Mouse (Mus musculus): Measurements from ENCODE around the gene Hand1. TPM values are rescaled to one million over a fixed set of nuclear protein-coding genes. Genes with fewer than 3 reads are reported as not detected.
"Not testable (repeated sequence)": the region's sequence is repeated elsewhere in the genome, so short reads cannot be mapped to it uniquely, and the experiment has no call there.

The Hand1 gene
- polyA plus RNA-seq, 1 experiment from 2014 or later = 1.9 TPM

DNA sequence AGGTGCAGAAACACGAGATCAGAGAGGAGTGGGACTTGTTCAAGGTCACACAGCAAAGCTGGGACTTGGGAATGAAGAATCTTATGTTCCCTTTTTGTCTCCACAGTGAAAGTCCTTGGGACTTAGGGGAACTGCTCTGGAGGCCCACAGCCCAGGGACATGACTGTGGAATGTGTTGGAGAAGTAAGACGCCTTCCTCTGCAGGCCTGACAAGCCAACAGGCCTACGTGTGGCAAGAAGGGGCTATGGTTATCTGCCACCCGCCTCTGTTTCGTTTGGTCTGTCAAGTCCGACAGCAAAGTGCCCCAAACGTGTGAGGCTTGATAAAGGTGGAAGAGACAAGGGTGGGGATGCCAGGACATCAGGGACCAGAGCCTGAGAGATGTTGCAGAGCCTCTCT is 14.8 kb upstream of the Hand1 start:
- no peak for ATAC-seq (ENCODE audit: insufficient number of reproducible peaks, insufficient read depth, low FRiP score, low TSS enrichment, low read depth)
- Histone ChIP-seq H3K36me3 (no peaks in the 10 kb centered on the region), H3K4me1 (replicated peaks) (peaks cover 6% of the 10 kb centered on the region), H3K4me2 (no peak overlapping the region), H3K9me3 (no peaks in the 10 kb centered on the region), H3K27ac (no peak overlapping the region), H3K4me3 (replicated peaks) (no peak overlapping the region), H3K9ac (replicated peaks) (no peak overlapping the region), H3K27me3 (peaks cover 37% of the 10 kb centered on the region)
- 73% methylated on average over 7 of the region's 7 CpGs for WGBS

DNA sequence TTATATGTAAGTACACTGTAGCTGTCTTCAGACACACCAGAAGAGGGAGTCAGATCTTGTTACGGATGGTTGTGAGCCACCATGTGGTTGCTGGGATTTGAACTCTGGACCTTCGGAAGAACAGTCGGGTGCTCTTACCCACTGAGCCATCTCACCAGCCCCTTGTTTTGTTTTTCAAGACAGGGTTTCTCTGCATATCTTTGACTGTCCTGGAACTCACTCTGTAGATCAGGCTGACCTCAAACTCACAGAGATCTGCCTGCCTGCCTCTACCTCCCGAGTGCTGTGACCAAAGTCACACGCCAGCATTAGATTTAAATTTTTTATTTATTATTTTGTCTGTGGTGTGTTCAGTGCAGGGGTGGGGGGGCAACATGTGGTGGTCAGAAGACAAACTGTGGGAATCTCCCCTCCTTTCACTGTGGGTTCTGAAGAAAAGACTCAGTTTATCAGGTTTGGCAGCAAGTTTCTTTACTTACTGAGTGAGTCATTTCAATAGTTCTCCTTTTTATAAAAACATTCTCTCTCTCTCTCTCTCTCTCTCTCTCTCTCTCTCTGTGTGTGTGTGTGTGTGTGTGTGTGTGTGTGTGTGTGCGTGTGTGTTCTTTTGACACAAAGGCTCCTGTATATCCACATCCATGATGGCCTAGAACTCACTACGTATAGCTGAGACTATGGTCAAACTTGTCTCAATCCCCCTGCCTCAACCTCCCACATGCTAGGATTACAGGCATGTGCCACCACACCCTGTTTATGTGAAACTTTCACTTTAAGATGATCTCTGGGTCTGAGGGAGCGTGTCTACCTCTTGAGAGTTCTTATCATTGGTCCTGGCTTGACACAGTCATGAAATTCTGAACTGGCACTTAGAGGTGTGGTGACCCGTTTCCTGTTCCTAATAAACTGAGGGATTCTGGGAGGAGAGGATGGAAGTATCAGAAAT is 14.1 kb upstream of the Hand1 start:
- H3K27me3 ChIP-seq = peaks cover 38% of the 10 kb centered on the region

DNA sequence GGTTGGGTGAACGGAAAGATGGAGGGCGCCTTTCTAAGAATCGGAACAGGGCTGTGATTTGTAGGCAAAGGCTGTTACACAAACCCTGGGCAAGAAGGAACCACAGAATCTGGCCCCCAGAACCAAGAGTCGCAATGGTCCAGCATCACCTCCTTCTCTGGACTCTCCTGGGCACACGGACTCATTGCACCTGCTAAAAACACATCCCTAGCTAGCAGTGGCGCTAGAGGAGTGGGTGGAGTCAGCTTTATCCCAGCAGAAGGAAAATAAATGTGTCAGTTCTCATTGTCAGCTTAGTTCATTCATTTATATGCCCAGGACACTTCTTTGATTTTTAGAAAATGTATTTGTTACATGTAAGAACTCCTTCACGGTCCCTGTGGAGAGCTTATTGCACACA is 8.8 kb upstream of the Hand1 start:
- Histone ChIP-seq H3K27ac (no peak overlapping the region), H3K4me3 (replicated peaks) (no peak overlapping the region), H3K4me2 (no peak overlapping the region), H3K4me1 (replicated peaks) (peaks cover 34% of the 10 kb centered on the region), H3K9me3 (no peaks in the 10 kb centered on the region), H3K9ac (replicated peaks) (no peak overlapping the region), H3K27me3 (peaks cover 65% of the 10 kb centered on the region), H3K36me3 (no peaks in the 10 kb centered on the region)
- 44% methylated on average over 7 of the region's 7 CpGs for WGBS
- ATAC-seq (ENCODE audit: insufficient number of reproducible peaks, insufficient read depth, low FRiP score, low TSS enrichment, low read depth) = no peak

More for the DNA sequence above, 14.1 kb upstream of the Hand1 start:
- H3K9ac ChIP-seq (replicated peaks); H3K9me3 ChIP-seq; H3K4me2 ChIP-seq; H3K36me3 ChIP-seq; H3K4me1 ChIP-seq (replicated peaks); ATAC-seq (ENCODE audit: insufficient number of reproducible peaks, insufficient read depth, low FRiP score, low TSS enrichment, low read depth); H3K27ac ChIP-seq; H3K4me3 ChIP-seq (replicated peaks): not testable (repeated sequence)
- WGBS = 81% methylated on average over 8 of the region's 9 CpGs

DNA sequence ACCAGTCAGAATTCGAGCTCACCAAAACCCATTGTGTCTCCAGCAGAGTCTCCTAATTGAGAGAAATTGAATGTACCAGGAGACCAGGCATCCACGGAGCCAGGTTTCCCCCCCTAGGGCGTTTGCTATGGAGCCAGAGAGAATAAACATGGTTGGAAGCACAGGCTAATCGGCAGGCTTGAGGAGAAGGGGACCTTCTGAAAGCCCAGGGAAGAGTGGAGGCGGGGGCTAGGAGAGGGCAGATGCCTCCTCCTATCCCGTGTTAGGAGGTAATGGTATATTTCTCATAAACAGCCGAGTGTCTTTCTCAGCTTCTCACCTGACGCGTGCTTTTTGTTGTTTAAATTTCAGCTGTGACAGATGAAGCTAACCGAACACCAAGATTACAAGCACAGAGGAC is 8.4 kb upstream of the Hand1 start:
- H3K4me3 ChIP-seq (replicated peaks) = no peak overlapping the region
- H3K9ac ChIP-seq (replicated peaks) = no peak overlapping the region
- H3K4me2 ChIP-seq = no peak overlapping the region
- no peaks in the 10 kb centered on the region for H3K36me3 ChIP-seq
- no peak overlapping the region for H3K27ac ChIP-seq
- H3K9me3 ChIP-seq = no peaks in the 10 kb centered on the region
- 27% methylated on average over 10 of the region's 10 CpGs for WGBS
- no peak for ATAC-seq (ENCODE audit: insufficient number of reproducible peaks, insufficient read depth, low FRiP score, low TSS enrichment, low read depth)
- H3K27me3 ChIP-seq = peaks cover 69% of the 10 kb centered on the region
- peaks cover 34% of the 10 kb centered on the region for H3K4me1 ChIP-seq (replicated peaks)

DNA sequence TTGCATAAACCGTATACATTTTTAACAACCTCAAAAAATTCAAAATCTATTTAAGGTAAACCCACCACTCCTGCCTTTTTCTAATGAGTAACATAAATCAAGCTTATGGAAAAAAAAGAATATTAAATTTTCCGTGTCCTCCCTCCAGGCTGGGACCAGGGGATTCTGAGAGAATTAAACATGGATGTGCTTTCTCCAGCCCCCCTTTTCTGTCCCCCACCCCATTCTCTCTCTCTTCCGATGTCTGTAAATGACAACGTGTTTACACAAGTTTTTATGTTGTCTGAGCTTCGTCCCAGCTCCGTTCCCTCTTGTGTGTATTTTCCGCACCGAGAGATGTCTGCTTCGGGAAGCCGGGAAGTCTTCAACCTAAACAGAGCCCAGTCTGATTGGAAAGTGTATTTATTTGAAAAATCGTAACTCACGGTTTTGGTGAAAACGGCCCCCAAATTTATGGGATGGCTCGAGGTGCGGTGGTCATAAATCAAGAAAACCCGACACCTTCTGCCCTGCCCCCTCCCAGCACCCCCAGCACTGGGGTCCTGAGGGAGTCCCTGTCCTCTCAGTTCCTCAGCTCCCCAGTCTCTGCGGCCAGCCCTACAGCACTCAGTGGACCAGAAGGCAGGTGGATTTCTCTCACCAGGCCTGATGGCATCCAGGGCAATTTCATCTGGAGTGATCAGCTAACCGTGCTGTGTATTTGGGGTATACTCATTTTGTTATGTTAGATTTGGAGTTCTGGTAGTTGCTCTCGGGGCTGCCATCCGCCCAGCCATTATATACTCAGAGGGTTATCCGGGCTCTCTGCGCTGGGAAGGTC is 5.5 kb upstream of the Hand1 start:
- WGBS = 6% methylated on average over 22 of the region's 22 CpGs
- no peak for ATAC-seq (ENCODE audit: insufficient number of reproducible peaks, insufficient read depth, low FRiP score, low TSS enrichment, low read depth)

DNA sequence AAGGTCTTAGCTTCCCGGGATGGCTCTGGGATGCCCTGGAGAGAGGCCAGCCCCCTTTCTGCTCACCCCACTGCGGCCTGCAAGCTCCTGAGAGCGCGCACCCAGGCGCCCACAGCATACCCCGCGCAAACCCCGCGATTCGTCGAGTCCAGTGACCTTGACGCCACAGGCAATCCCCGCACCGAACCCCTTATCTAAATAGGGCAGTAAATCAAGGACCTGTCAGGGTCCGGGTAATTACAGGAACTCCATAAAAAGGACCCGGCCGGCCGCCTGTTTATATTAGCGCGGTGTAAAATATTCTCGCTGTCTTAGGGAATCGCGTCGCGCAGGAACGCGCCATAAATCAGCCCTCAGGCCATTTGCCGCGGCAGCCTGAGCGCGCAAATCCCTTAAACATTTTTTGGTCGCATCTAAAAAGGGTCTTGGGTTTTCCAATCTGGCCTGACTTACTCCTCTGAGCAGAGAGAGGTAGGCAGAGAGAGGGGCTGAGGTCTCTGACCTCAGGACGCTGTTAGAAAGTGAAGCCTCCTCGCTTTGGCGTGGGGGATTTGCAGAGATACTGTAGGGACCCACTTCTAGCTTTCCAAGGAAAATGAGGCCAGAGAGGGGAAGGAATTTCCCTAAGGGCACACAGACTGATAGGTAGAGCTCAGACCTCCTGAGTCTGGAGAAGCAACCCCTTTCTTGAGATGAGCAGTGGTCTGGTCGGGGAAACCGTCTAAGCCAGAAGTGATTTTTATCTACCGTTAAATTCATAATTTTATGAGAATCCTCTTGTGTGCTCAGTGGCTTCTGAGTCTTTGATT is 4.5 kb upstream of the Hand1 start:
- ATAC-seq (ENCODE audit: insufficient number of reproducible peaks, insufficient read depth, low FRiP score, low TSS enrichment, low read depth) = no peak
- Histone ChIP-seq H3K9me3 (no peaks in the 10 kb centered on the region), H3K4me2 (peak overlapping the region; percentile 49), H3K4me3 (replicated peaks) (peak overlapping the region; percentile 8), H3K9ac (replicated peaks) (no peak overlapping the region), H3K4me1 (replicated peaks) (peaks cover 50% of the 10 kb centered on the region), H3K36me3 (no peaks in the 10 kb centered on the region), H3K27ac (no peak overlapping the region), H3K27me3 (peaks cover 96% of the 10 kb centered on the region)
- WGBS = under 1% methylated on average over 38 of the region's 38 CpGs

More for the DNA sequence above, 5.5 kb upstream of the Hand1 start:
- Histone ChIP-seq H3K27ac (no peak overlapping the region), H3K27me3 (peaks cover 95% of the 10 kb centered on the region), H3K4me2 (no peak overlapping the region), H3K9me3 (no peaks in the 10 kb centered on the region), H3K36me3 (no peaks in the 10 kb centered on the region), H3K4me1 (replicated peaks) (peaks cover 42% of the 10 kb centered on the region), H3K9ac (replicated peaks) (no peak overlapping the region), H3K4me3 (replicated peaks) (no peak overlapping the region)

DNA sequence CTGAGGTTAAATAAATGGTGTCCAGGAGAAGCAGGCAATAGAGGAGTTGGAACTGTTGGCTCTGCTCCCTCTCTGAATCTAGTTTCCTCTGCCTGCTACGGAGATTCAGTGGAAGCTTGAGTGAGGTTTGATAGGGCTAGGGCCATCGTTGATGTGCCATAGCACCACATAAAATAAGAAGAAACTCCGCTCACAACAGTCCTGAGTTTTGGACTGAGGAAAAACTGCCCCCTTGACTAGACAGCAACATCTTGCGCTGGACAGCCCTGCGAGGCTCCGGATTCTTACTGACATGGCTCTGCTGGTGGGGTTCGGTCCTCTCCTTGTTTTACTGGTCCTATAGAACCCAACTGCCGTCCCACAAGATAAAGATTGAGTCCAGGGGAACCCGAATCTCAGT is 3.8 kb upstream of the Hand1 start:
- Histone ChIP-seq H3K4me2 (peak overlapping the region; percentile 49), H3K4me3 (replicated peaks) (peak overlapping the region; percentile 8), H3K27me3 (peaks cover 98% of the 10 kb centered on the region), H3K9ac (replicated peaks) (no peak overlapping the region), H3K9me3 (no peaks in the 10 kb centered on the region), H3K4me1 (replicated peaks) (peaks cover 57% of the 10 kb centered on the region), H3K36me3 (no peaks in the 10 kb centered on the region), H3K27ac (no peak overlapping the region)
- ATAC-seq (ENCODE audit: insufficient number of reproducible peaks, insufficient read depth, low FRiP score, low TSS enrichment, low read depth) = no peak
- whole genome bisulfite sequencing = 5% methylated on average over 9 of the region's 9 CpGs

DNA sequence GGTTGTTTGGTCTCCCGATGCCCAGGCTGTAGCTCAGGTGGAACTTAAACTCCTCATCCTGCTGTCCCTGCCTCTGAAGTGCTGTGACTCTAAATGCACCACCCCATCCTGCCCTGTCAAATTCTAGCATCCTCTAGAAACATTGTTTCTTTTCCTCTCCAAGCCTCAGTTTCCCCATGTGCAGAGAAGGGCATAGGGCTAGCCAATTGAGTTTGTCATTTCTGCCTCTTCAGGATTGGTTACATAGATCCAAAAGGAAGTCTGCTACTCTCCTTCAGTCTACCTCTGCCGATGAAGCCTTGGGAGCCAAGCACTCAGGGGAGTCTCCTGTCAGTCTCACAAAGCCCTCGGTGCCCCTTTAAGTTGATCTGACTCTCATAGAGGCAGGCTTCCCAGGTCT is 3.3 kb upstream of the Hand1 start:
- 7% methylated on average over 3 of the region's 3 CpGs for WGBS
- H3K27me3 ChIP-seq = peaks cover 98% of the 10 kb centered on the region
- no peak overlapping the region for H3K27ac ChIP-seq
- H3K4me1 ChIP-seq (replicated peaks) = peaks cover 57% of the 10 kb centered on the region
- H3K4me3 ChIP-seq (replicated peaks) = no peak overlapping the region
- H3K36me3 ChIP-seq = no peaks in the 10 kb centered on the region
- no peak overlapping the region for H3K4me2 ChIP-seq
- ATAC-seq (ENCODE audit: insufficient number of reproducible peaks, insufficient read depth, low FRiP score, low TSS enrichment, low read depth) = no peak
- H3K9ac ChIP-seq (replicated peaks) = no peak overlapping the region
- H3K9me3 ChIP-seq = no peaks in the 10 kb centered on the region

DNA sequence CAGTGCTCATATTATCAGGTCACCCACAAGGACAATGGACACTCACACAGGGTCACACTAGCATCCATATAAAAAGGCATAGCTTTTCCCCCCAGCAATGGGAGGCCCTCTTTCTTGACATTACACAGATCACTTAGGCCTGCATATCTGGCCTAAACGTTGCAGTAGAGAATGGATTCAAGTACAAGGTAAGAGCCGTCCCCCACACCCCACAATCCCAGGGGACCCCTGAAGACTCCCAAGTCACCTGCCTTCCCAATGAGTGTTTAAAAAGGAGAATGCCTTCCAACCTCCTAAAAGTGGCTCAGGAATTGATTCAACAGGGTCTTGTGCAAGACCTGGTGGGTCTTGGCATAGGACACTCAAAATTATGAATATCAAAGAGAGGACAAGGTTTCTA is 2.7 kb upstream of the Hand1 start:
- H3K9me3 ChIP-seq = no peaks in the 10 kb centered on the region
- no peak overlapping the region for H3K9ac ChIP-seq (replicated peaks)
- 14% methylated on average over 2 of the region's 2 CpGs for WGBS
- H3K36me3 ChIP-seq = no peaks in the 10 kb centered on the region
- no peak for ATAC-seq (ENCODE audit: insufficient number of reproducible peaks, insufficient read depth, low FRiP score, low TSS enrichment, low read depth)
- no peak overlapping the region for H3K4me3 ChIP-seq (replicated peaks)
- H3K4me2 ChIP-seq = no peak overlapping the region
- peaks cover 98% of the 10 kb centered on the region for H3K27me3 ChIP-seq
- peaks cover 55% of the 10 kb centered on the region for H3K4me1 ChIP-seq (replicated peaks)
- no peak overlapping the region for H3K27ac ChIP-seq

DNA sequence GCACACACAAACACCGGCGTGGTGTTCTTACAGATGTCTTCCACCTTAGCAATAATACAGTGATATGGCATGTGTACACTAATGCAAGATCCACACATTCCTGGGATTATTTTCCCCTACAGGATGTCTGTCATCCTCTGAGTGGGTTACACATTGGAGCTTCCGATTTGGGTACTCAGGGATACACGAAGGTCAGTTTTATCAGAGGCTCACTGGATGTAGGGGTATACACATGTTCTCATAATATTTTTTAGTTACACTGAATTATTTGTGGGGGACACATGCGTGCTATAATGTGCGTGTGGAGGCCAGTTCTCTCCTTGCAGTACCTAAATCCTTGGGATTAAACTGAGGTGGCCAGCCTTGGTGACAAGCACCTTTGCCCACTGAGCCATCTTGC is 1.4 kb upstream of the Hand1 start:
- 0 out of 2 replicates have a peak overlapping the region, but pooled peaks have one; percentile 13 for H3K4me3 ChIP-seq (replicated peaks)
- H3K9me3 ChIP-seq = no peaks in the 10 kb centered on the region
- H3K36me3 ChIP-seq = no peaks in the 10 kb centered on the region
- ATAC-seq (ENCODE audit: insufficient number of reproducible peaks, insufficient read depth, low FRiP score, low TSS enrichment, low read depth) = no peak
- peaks cover 68% of the 10 kb centered on the region for H3K4me1 ChIP-seq (replicated peaks)
- peak overlapping the region; percentile 69 for H3K4me2 ChIP-seq
- H3K9ac ChIP-seq (replicated peaks) = no peak overlapping the region
- H3K27ac ChIP-seq = no peak overlapping the region
- 21% methylated on average over 6 of the region's 6 CpGs for WGBS
- peaks cover 98% of the 10 kb centered on the region for H3K27me3 ChIP-seq

Data from limb, embryonic 12.5 days (tissue).